Mouse (Mus musculus) erythroid progenitor cell, adult 5-6 weeks (primary cell): ENCODE data around the gene BC024978. TPM values are rescaled to one million over a fixed set of nuclear protein-coding genes. Genes with fewer than 3 reads are reported as not detected.

ENCODE experiments used
- ATAC-seq: replicated peaks from 2 replicates; pipeline ENCODE4 v1.8.0; 2016; ENCODE audit warnings: moderate number of reproducible peaks, mild to moderate bottlenecking, moderate TSS enrichment, inconsistent platforms; ENCODE audit not compliant: poor library complexity, low FRiP score, severe bottlenecking
- total RNA-seq, 2 experiments: library from RNA; stranded (forward) in 1 of 2; stranded (reverse) in 1 of 2; fragments of 150-400 nt in 1 of 2; fragments of 186-747, 209-891 nt in 1 of 2; gene quantifications; 2 replicates each; pipeline versions ENCODE4 v1.2.3 to v1.2.4; 2015 to 2017; ENCODE audit warnings: low replicate concordance in 2 of 2

Gene BC024978
- 0.84 and 9.4 TPM in 2 replicates for total RNA-seq (2015; ENCODE audit: low replicate concordance)
- total RNA-seq (2017; ENCODE audit: low replicate concordance): not detected in 2 replicates

DNA sequence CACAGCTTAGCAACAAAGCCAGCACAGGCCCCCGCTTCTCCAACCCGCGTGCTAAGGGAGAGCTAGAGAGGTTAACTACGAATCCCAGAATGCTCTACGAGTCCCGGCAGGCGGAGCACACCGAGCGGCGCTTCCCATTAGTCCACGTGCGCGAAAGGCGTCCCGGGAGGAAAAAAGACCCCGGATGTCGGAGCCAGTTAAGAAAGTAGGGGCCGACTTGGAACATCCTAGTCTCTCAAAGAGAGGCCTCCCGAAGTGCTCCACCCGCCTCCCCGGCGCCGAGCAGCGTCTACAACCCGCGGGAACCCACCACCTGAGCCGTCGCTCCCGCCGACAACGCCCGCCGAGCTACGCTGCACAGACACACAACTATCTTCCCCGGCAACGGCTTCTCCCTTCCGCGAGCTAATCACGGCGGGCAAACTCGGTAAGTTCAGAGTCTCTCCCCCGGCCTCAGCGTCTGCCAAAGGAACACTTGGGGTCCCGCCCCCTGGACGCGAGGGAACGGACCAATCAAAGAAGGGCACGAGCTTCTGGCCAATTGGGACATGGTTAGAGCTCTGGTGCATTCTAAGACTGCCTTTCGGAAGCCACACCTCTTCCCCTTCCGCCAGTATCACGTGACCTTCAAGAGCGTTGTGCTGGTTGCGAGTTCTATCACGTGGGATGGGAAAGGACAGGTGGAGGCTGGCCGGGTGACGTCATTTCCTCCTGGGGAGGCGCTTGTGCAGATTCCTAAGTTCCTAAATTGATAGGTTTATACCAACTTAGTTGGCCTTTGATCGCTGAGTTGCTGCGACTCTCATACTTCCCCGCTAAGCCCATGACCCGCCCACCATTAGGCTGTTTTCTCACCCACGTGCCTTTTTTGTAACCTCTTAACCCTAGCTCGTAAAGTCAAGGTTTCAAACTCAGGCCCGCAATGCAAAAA lies at the start of gene BC024978, which contains the start of gene Snrpa:
TSS of gene BC024978 (plus strand) at position 101 of the 931 bp plus-strand sequence.
TSS of gene Snrpa (minus strand) at position 591 of the 931 bp plus-strand sequence.
- ATAC-seq: peak; percentile 96

DNA sequence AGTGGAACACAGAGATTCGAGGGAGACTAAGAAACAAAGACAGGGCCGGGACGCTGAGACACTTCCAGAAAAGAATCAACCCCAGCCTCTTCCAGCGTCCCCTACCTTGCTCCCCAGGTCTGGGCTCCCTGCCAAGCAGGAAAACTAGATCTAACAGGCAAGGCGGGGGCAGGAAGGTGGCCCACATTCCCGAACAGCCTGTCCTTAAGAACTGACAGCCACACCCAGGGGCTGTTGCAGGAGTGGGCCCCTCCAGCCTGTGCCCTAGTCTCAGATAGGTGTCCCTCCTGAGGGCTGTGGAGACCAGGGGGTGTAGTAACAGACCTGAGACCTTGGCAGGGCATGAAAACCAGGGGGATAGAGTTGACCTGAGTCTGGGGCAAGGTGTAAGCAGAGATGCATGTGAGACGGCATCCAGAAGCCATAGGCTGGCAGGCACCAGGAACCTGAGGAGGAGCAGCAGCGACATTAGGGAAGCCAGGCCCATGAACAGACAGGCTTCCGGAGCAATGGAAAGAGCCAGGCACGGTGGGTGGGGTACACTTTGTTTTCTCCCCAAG lies 42.3 kb upstream of the BC024978 start, which contains the start of gene Cyp2t4:
TSS of gene Cyp2t4 (plus strand) at position 510 of the 560 bp plus-strand sequence.
- ATAC-seq: peak; percentile 43; the same call in 1 of the 2 replicates

DNA sequence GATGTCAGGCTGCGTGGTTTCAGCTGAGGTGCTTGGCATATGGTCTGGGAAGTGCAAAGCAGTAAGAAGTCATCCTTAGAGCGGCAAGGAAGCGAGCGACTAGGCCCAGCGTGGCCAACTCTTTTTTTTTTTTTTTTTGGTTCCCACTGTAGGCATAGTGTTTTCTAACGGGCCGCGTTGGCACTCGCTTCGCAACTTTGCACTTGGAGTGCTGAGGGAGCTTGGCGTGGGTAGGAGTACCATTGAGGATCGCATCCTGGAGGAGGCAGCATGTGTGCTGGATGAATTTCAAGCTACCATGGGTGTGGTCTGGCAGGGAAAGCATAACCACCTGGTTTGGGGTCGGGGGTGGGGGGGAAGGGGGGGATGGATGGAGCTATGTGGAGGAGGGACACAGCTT lies 39.6 kb upstream of the BC024978 start:
- no peak for ATAC-seq

DNA sequence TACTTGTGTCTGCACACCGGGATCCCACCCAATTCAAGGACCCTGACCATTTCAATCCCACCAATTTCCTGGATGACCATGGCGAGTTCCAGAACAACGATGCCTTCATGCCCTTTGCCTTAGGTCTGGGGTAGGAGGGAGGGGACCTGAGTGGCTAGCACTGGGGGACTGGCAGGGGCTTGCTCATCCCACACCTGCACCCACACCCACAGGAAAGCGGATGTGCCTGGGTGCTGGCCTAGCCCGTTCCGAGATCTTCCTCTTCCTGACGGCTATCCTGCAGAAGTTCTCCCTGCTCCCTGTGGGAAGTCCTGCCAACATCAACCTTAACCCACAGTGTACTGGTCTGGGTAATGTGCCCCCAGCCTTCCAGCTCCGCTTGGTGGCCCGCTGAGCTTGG lies 37.4 kb upstream of the BC024978 start:
- no peak for ATAC-seq

DNA sequence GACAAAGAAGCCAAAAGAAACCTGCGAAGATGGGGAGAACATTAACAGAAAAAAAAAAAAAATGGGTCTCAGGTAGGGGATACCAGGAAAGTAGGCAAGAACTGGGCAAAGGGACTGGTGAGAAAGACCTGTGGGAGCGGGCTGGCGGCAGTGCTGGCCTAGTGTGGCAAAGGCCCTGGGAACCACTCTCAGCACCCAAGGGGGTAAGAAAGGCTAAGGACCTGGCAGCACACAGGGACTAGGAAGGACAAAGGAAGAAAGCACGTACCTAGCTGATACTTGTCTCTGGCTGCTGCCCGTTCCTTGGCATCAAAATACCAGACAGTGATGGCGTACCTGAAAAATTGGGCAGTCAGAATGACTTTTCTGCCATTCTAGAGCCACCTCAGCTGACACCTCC lies 36.3 kb upstream of the BC024978 start:
- no peak for ATAC-seq

DNA sequence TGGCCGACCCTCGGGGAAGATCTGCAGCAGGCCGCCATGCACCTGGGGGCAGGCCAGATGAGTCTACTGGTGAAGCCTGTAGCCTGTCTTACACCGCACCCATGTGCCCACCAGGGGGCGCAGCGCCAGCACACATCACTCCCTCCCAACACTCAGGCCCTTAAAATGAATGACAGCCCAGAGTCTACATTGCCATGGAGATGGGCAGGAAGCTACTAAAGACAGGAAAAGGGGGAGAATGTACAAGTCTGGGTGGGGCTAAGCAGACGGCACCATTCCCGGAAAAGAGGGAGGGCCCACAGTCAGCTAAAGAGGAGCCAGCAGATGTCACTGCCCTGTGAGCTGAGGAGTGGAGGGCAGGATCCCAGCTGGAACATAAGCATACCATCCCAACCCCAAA lies 35.7 kb upstream of the BC024978 start:
- peak; percentile 79 for ATAC-seq

DNA sequence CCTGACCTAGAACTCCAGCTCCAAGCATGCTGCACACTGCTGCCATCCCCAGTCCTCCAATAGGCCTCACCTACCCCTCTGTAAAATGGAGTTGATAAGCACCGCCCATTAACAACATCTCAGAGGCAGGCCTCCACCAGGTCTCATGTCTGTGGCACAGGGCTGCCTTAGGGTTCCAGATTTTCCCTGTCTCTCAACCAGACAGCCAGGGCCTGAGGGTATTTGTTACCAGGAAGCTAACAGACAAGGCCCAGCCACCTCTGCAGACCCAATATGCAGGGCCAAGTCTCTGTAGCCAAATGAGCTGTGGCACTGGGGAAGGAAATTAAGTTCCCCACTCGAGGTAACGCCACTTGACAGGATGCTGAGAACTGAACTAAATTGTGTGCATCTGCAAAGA lies 34.7 kb upstream of the BC024978 start:
- ATAC-seq: no peak

DNA sequence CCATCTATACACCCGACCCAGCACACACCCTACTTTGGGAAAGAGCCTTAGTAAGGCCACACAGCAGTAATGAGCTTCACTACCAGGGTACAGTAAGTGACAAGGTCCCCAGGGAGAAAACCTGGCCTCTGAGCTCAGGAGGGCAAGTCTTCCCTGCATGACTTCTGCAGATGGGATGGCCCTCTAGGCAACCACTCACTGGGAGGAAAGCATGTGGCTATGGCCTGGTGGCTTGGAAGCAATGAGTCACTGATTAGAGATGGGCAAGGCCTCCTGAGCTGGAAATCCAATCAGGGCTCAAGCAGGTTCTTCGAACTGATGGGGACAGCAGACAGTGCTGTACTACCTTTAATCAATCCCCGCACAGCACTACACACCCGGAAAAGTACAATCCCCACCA lies 33.8 kb upstream of the BC024978 start:
- ATAC-seq: no peak

DNA sequence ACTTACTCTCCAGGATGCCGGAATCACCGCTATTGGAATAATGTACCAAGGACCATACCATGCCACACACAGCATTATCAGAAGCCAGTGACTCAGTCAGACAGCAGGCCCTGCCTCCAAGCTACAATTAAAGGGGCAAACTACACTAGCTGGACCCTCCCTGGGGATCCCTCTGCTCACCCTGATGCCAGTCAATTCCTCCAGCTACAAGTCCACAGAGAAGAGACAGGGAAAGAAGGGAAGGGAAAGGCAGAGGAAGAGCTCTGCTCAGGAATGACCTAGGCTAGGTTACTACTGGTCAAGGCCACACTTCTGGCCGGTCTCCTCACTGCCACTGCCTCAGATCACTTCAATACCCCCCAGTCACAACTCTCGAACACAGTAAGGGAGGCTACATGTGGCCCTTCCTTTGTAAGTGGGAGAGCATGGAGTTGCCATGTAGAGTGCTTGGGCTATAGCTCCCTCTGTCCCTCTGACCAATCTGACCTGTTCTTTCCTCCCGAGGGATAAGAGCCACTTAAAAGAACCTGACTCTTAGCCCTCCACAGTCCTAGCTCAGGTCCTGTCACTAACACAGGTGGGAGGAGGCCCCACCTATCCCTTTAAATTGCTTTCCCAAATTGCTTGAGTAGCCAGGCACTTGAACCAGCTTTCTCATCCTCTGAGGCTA lies 32.7 kb upstream of the BC024978 start:
- no peak for ATAC-seq

DNA sequence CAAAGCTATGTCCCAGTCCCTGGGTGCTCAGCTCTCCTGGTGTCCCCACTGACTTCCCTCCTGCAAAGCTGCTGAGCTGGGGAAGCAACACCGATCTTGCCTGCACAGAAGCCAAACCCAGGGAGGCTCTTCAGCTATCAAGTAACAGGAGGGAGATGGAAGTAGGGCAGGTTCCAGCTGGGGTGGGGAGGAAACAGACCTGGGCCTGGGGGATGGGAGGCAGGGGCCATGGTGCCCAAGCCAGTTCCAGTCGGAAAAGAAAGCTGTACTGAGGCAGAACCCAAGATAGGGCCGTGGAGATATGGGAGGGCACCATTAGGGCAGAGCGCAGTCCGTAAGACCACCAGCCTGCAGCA lies 32.2 kb upstream of the BC024978 start:
- ATAC-seq: no peak

DNA sequence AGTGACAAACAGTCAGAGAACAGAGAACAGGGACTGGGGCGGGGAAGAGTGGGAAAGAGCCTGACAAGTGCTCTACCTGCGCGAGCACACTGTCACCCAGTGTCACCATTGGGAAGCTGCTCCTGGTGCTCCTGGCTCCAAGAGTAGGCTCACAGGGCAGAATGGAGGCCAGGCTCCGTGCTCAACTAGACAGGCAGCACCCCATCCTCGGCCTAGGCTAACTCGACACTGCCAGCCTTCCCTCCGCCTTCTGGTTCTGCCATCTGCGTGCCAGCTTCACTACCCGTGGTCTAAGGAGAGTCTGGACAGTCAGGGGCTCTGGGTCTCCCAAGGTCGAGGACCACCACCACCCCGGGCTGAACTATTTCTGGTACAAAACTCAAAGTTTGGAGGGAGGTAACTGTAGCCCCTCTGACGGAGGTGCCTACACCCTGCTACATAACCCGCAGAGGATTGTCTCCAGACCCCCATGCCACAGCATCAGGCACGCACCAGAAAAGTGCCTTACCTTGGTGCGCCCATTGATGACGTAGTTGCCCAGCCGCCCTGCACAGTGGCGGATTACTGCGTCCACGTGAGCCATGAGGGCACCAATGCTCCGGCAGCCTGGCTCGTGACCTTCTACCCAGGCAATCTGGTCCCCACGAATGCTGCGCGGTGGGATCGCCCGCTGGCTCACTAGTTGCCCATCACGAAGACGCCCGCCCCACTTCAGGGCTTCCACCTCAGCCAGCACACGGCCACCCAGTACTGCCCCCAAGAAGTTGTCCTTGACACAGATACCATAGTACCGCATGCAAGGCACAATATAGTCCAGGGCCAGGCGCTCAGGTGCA lies 31.3 kb upstream of the BC024978 start:
- no peak for ATAC-seq

DNA sequence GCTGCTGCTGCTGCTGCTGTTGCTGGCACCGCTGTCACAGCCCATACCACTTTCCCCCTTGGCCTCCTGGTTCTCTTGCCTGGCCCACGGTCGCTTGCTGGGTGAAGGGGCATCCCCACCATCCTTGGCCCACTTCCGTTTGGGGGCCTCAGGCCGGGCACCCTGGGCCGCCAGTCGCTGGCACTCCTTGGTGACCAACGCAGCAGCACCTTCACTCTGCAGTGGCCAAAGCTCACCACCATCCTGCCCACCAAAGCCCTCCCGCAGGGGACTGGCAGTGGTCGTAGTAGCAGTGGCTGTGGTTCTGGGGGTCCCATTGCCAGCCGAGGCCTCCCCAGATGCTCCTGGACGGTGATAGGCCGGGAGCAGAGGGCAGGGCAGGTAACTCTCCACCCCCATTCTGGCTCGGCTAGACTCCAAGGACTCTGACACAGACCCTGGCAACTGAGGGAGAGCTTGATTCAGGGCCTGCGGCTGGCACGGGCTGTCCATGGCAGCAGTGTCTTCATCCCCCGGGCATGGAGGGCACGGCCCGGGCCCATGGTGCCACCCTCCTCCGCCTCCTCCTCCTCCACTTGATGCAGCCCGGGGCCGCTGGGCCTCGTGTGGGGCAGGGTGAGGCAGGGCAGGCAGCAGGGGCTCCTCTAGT lies 30.4 kb upstream of the BC024978 start:
- ATAC-seq: no peak

DNA sequence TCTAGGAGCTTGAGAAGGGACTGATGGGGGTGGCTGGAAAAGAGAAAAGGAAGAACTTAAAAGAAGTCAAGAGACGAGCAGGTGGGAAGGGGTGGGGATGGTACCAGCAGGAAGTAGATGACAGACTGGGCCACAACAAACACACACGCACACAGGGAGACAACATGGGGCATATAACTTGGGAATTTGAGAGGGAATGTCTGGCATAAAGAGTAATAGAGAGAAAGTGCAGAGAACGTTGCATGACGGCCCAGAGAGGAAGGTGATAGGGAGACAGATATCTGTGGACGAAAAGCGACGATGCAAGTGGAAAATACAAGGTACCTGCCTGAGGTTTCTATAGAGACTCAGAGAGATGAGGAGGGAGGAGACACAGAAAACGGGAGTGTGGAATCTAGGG lies 29.9 kb upstream of the BC024978 start:
- ATAC-seq: no peak

DNA sequence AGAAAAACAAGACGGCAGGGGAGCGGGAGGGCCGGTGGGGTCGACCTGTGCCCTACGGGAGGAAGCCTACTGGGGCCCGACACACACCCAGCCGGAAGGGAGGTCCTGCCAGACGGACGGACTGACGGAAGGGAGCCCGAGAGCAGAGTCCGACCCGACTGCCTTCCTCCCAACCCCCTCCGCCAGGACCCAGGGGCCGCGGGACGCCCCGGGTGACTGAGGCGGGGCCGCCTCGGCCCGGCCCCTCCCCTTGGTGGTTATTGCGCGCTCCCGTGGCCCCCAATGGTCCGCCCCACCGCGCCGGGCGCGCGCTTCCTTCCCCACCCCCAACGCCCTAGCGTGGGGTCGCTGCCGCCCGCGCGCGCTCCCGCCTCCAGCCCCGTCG lies 29.4 kb upstream of the BC024978 start:
- peak; percentile 32 for ATAC-seq

DNA sequence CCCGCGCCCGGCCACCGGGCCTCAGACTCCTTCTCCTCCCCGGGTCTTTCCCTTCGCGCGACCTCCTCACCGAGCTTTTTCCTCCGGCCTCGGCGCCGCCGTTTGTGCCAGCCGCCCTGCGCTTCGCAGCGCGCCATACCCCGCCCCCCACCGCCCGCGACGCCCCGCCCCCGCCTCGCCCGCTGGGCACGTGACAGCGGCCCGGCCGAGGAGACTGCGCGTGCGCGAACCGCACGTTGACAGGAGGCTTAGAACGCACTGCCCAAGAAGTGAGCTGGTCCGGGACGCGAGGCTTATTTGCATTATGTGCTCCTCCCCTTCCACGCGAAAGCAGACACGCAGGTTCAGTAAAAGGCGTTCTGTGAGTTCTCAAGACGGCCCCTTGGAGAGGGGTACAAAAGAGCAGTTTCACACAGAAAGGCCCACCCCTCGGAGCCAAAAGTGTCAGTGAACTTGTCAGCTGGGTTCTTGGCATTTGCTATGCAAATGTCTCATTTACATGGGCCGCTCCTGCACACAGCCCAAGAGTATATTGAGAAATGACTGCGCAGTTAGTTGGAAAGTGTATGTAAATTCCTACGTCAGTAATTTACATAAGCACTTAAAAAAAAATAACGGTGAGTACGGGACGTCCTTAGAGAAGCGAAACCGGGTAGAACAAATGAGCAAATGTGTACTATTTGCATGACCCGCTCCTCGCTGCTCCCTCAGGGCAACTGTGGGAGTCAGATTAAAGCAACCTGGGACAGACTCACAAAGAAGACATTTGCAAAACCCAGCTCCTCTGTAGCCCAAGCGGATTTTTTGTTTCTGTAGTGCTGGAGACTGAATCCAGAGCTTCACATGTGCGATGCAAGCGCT lies 28.7 kb upstream of the BC024978 start, which contains the start of gene Egln2:
TSS of gene Egln2 (minus strand) at position 189 of the 861 bp plus-strand sequence.
- ATAC-seq: peak; percentile 78

DNA sequence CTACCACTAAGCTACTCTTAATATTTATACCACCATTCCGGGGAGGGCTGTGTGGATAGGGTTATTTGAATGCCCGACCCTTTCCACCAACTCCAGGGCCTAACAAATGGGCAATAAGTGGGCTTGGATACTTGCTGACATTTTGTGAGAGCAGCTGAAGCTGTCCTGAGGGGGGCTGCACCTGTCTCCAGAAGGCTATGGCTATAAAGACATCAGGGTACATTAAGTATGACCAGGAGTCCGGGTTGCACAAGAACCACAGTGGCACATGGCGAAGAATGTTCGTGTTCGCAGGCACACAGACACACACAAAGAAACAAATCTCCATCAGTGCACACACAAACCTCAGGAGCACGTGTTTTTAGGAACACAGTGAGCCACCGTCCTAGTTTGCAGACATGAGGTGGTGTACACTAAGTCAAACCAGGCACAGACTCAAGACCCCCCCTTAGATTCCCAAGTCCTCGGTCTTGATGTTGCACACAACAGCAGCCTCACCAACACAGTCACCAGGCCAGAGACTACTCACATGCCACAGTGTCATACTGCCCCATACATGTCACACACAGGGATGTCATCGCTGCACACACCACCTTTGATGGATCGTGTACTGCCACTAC lies 28.0 kb upstream of the BC024978 start:
- no peak for ATAC-seq

DNA sequence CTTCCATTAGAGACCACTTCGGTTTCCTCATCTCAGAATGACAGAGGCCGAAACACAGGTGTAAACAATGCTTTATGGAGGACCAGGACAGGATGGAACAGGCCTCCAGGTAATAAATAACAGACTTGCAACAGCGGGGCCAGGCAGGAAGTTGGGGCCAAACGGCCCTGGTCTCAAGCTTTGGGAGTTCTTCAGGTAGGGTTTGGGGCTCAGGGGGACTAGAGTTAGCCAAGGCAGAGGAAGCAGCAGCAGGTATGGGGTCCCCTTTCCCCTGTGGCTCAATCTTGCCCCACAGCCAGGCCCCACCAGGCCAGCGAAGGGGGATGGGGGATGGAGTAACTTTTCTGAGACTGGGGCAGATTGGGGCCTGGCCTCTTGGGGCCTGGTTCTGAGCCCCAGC lies 27.2 kb upstream of the BC024978 start:
- ATAC-seq: no peak

DNA sequence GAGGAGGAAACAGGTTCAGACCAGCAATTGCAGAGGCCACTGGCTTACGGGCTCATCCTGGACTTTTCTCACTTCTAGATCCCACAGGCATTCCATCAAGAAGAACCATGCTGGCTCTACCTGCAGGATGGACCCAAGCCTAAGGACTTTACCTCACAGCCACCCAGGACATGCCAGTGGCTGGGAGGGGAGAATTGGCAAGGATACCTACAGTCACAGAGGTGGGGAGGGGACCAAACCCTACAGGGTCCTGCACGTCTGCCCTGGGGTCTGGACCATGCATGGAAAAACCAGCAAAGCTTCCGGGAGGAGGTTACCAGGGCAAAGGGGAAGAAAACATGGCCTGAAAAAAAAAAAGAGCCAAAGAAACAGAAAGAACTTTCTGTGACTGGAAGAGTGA lies 24.6 kb upstream of the BC024978 start:
- no peak for ATAC-seq
